Mouse (Mus musculus) T-cell, adult 2 months (primary cell): Measurements from ENCODE around the gene Olfr1357.
A peak's percentile ranks its signal among the peaks of the same experiment; 100 is the strongest.

Experiments used
- DNase-seq: peaks from one replicate; pipeline ENCODE4 v3.0.0; 2022; ENCODE audit warnings: low spot score

Olfr1357 gene

DNA sequence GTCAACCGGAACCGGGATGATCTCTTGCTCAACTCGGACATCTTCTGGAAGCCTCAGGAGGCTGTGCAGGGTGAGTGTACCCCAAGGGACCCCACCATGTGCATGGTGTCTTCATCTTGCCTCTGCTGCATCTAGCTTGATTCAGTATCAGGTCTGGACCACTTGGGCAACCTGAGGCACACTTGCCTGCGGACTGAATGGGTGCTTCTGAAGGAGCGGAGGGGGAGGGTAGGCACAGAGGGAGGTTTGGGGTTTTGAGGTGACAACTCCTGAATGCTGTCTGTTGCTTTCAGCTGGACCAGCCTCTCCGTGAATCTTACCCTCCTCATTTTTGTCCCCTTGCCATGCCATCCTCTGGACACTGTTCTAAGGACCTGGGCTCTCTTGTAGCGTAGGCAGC lies 36.8 kb downstream of the Olfr1357 start:
- no peak for DNase-seq

DNA sequence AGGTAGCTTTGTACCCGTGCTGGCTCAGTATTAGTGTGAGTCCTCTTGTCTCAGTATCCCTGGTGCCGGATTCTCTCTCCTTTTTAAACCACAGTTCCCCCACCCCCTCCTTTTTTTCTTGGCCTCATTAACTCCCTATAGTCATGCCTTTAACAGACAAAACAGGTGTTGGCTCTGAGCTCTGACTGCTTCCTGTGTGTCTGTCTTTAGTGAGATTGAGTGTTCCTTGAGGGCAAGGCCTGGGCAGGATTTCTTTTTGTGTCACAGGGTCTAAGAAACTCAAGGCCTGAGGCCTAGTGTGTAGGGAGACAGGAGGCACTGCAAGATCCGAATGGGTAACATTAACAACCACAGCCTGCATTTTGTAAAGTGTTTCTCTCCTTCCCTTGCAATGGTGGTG lies 39.7 kb downstream of the Olfr1357 start:
- DNase-seq, result no peak

DNA sequence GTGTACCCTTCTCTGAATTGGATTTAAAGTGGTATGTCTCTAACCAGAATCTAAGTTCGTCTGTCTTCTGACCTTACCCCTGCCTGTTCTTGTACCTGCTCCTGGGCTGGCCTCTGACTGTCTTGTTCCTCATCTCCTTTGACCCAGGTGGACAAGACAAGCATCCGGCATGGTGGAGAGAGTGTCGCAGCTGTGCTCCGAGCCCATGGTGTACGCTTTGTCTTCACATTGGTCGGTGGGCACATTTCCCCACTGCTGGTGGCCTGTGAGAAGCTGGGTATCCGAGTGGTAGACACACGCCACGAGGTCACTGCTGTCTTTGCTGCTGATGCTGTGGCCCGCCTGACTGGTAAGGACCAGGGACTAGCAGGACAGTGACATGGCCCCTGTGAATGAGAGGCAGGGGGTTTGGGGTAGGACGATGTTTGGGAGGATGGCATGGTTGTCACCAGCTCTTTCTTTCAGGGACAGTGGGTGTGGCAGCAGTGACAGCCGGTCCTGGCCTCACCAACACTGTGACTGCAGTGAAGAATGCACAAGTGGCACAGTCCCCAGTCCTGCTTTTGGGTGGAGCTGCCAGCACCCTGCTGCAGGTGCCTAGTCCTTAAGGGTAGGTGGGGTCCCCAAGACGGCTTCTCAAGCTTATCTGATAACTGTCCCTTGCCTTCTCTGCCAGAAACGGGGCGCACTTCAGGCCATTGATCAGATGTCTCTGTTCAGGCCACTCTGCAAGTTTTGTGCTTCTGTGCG lies 41.3 kb downstream of the Olfr1357 start:
- DNase-seq, result no peak

DNA sequence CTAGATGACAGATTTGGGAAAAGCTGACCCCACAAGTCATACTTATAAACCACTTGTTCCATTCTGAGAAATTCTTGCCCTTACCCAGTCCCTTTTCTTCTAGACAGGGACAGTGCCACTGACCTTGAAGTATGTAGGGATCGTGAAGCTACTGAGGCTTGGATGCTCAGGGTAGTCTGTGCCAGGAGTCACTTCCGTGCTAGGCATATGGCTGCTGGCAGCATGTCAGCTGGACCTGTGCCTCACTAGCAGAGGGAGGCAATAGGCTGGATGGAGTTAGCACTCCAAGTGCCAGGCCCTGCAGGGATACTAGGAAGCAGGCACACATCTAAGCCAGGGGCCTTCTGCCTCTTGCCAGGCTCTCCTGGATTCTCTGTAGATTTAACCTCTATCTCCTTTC lies 42.2 kb downstream of the Olfr1357 start:
- DNase-seq, result no peak

DNA sequence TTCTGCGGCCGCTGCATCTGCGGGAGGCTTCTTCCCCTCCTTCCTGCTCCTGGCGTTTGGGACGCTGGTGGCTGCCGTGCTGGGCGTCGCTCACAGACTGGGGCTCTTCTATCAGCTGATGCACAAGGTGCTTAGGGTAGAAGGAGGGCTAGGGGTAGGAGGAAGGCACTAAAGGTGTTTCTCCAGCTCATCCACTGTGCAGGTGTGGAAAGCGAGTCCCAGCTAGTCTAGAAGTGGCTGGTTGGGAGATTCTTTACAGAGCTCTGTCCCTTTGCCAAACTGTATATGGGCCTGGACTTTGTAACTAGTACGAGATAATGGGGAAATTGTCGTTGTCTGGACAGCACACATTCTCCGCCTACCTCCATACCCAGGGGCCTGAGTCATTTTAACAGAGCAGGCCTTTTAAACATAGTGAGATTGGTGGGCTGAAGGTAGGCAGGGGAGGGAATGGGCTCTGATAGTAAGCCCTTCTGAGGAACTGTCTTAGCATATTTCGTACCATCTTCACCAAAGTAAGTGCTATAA lies 42.7 kb downstream of the Olfr1357 start:
- DNase-seq, result no peak

DNA sequence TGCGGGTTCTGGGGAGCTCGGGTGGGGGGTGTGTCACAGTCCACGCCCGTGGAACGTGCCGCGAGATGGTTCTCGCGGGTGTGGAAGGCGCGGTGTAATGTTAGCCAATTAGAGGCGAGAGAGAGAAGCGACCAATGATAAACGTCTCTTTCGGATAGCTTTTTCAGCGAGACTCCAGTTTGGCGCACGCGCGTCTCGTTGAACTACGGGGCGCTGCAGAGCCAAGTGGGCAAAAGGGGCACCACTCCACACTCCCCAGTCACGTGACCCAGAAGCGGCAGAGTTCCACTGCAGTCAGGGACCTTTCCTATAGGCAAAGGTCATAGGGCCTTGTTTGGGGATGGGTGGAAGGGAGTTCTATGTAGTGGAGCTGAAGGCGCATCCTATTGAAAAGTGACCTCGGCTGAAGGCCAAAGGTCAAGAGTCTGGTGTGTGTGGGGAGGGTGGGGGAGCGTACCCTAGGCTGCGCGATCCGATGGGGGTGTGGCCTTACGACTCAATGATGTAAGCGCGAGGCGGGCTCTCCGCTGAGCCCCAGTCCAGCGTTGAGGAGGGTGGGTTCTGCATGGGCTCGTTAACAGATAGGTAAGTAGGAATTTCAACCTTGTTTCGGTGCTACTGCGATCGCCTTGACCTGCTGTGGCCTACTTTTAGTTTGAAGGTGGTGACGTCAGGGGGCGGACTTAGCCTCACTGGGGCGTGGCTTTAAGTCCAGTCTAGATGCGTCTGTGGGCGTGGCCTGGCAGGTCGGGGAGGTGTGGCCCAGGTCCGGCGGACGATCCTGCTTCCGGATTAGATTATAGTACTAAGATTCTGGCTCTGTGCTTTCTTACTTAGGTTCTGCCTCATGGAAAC lies 43.4 kb downstream of the Olfr1357 start, which contains the start of gene Ilvbl:
Ilvbl (plus strand) TSS at position 97 of the 855 bp plus-strand sequence.
- peak; percentile 95 for DNase-seq

DNA sequence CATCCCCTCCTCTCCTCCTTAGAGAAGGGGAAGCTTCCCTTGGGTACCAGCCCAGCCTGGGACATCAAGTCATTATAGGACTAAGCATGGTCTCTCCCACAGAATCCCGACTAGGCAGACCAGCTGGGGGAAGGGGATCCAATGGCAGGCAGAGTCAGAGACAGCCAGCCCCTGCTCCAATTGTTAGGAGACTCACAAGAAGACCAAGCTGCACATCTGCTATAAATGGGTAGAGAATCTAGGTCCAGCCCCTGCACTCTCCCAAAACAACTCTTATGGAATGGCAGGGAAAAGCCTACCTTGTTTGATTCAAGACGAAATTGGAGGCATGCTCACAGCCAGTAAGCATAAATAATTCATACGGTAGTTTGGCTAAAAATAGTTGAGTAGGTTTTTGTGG lies 44.6 kb downstream of the Olfr1357 start:
- no peak for DNase-seq

DNA sequence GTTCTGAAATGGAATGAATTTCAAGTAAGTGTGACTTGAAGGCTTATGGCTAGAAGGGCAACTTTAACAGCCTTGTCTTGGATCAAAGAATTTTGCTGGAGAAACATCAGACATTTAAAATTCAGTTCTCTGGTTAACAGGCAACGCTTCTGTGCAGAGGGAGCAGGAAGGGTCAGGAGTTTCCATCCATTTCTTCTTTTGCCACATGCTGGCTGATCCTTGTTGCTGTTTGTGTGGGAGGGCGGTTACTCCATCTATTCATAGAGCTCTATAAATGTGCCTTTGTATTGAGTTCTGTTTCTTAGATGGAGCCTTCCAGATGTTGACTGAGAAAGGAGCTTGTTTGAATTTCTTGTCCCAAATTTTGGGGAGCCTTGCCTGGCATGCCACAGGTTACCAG lies 47.0 kb downstream of the Olfr1357 start:
- DNase-seq, result no peak

DNA sequence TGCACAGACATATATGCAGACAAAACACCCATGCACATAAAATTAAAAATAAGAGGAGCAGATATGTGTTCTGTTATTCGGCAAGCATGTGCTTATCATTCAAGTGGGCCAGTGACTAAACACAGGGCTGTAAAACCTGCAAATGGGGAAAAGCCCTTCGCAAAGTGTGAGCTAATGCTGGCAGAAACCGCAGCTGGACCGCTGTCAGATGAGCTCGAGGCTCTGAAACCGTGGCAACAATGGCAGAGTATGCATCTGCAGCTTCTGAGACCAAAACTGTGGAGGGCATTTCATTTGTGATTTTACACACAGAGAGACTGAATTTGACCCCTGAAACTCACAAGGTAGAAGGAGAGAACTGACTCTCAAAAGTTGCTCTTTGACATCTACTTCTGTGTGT lies 47.5 kb downstream of the Olfr1357 start:
- no peak for DNase-seq

DNA sequence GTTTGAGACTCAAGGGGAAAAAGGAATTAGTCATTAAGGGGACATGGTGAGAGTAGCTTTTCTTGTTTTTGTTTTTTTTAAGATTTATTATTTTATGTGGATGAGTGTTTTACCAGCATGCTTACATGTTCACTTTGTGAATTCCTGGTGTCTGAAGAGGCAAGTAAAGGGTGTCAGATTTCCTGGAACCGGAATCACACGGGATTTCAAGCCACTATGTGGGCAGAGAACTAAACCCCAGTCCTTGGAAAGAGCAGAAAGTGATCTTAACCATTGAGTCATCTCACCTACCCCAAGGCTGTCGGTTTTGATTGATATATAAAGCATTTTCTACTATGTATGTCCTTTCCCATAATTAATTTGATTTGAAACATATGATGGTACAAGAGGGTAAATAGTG lies 48.2 kb downstream of the Olfr1357 start:
- DNase-seq, result no peak

DNA sequence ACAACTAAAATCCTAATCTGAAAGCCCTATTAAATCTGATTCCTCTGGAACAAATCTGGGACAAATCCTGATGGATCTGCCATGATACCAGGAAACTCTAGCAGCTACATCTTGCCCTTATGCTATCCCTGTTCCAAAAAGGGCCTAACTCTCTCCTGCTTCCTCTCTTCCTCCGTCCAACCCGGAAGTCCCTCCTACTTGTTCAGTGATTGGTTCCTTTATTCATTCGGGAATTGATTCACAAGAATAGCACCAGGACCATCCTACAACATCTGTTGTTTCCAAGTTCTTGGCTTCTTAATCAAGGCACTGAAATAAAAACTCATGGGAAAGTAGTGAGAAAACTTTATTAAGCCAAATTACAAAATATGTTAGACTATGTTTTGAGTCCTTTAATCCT lies 48.7 kb downstream of the Olfr1357 start:
- no peak for DNase-seq

DNA sequence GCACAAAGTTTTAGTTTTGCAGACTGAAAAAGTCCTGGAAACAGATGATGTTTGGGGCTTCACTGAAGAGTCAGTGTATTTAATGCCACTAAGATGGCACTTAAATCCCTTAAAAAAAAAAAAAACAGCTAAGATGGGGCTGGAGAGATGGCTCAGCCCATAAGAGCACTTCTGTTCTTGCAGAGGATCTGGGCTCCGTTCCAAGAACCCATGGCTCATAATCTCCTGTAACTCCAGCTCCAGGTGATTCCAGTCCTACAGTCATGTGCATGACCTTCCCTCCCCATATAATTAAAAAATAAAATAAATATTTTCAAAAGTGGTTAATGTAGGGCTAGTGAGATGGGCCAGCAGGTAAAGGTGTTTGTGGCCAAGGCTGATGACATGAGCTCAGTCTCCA lies 52.8 kb downstream of the Olfr1357 start:
- no peak for DNase-seq
